Mouse (Mus musculus) intestine, embryonic 15.5 days (tissue): Measurements from ENCODE around the gene Camta1. TPM values are rescaled to one million over a fixed set of nuclear protein-coding genes. Genes with fewer than 3 reads are reported as not detected.
A peak's percentile ranks its signal among the peaks of the same experiment; 100 is the strongest.

ENCODE experiments used
- ATAC-seq: fragments of 200-750 bp; cut with Nextera tagmentation; 2 replicates; pipeline ENCODE4 v1.8.0; 2017; ENCODE audit warnings: moderate TSS enrichment, moderate library complexity
- H3K27ac ChIP-seq: fragments of 300-500 bp; sonication (generic); 2 replicates; pipeline ENCODE4 v1.5.1; 2015; ENCODE audit warnings: mild to moderate bottlenecking, inconsistent platforms
- H3K27me3 ChIP-seq: fragments of 300-500 bp; sonication (generic); replicated peaks from 2 replicates; pipeline ENCODE4 v1.6.1; 2015; ENCODE audit warnings: inconsistent platforms
- H3K36me3 ChIP-seq: fragments of 300-500 bp; sonication (generic); 2 replicates; pipeline ENCODE4 v1.6.1; 2015; ENCODE audit warnings: inconsistent platforms
- H3K4me1 ChIP-seq: fragments of 300-500 bp; sonication (generic); replicated peaks from 2 replicates; pipeline ENCODE4 v1.6.1; 2015; ENCODE audit warnings: inconsistent platforms
- H3K4me2 ChIP-seq: fragments of 300-500 bp; sonication (generic); replicated peaks from 2 replicates; pipeline ENCODE4 v1.6.1; 2015; ENCODE audit warnings: mild to moderate bottlenecking, inconsistent platforms
- H3K4me3 ChIP-seq: fragments of 300-500 bp; sonication (generic); replicated peaks from 2 replicates; pipeline ENCODE4 v1.5.1; 2015; ENCODE audit warnings: inconsistent platforms
- H3K9ac ChIP-seq: fragments of 300-500 bp; sonication (generic); 2 replicates; pipeline ENCODE4 v1.6.1; 2015; ENCODE audit warnings: inconsistent platforms
- H3K9me3 ChIP-seq: fragments of 300-500 bp; sonication (generic); 2 replicates; pipeline ENCODE4 v1.6.1; 2016; ENCODE audit warnings: inconsistent platforms
- WGBS: fragments of 180-500 bp; shearing (Covaris S2); methylation state at CpG from one replicate; pipeline ENCODE4 v1.1.7; 2015; 5-methylcytosine and 5-hydroxymethylcytosine counted together
- polyA plus RNA-seq: library from polyadenylated mRNA; unstranded; fragments of >200 nt; fragmentation: Nextera tagmentation; extraction: Ambion mirVana; gene quantifications from 2 replicates; pipeline ENCODE4 v1.2.1, GENCODE M21; 2015

Camta1 gene
- polyA plus RNA-seq, 1 experiment from 2014 or later = 75.7 TPM

DNA sequence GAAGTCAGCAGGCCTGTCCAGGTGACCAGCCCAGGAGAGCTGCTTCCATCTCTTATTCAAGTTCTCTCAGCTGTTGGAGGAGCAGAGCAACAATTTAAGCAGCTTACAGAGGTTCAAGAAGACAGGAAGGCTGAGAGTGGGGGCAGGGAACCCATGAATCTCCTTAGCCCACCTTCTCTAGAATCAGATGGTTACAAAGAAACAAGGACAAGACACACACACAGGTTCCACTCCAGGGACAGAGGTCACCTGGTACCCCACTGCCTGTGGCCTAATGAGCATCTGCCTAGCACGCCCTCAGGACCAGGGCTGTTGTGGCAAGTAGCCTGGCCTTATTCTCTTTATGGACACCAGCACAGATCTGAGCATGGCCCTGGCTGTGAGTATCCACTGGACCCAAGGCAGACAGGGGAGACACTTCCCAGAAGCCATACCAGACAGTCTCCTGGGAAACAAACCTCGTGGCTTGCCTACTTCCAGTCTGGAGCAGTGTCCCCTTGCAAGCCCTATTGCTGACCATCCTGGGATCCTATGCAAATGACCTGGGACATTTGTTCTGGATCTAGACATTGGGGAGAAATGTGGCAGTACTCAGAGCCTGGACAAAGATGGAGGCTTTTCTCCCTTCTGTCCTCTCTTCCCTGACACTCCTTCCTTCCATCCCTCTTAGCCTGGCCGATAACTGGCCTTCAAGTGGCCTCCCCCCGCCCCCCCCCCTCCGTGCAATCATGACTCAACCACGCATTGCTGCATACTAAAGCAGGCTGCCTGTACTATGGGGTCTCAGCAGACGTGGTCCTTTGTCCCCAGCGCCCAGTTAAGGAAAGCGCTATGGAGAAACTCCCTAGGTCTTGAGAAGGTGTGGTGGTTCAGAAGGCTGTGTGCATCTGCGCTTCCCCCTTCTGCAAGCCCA, 733.8 kb downstream of the Camta1 start:
- H3K9me3 ChIP-seq = no peaks in the 10 kb centered on the region
- peak; percentile 29; the same call in 1 of the 2 replicates for ATAC-seq
- 10% methylated on average over 10 of the region's 10 CpGs for WGBS
- 0 out of 2 replicates have a peak, but pooled peaks cover 3% of the 10 kb centered on the region for H3K27me3 ChIP-seq
- peaks cover 18% of the 10 kb centered on the region; the same call in 1 of the 2 replicates for H3K4me1 ChIP-seq
- H3K4me3 ChIP-seq = peak overlapping the region; percentile 64
- peak overlapping the region; percentile 100 for H3K4me2 ChIP-seq
- peak overlapping the region; percentile 71; the same call in 1 of the 2 replicates for H3K27ac ChIP-seq
- peak overlapping the region; percentile 57 for H3K9ac ChIP-seq
- H3K36me3 ChIP-seq = no peaks in the 10 kb centered on the region

GRCm38 (mm10) chr4:151118883-151119282, 742.8 kb downstream of the Camta1 start:
- no peak for ATAC-seq
- Histone ChIP-seq H3K36me3 (no peaks in the 10 kb centered on the region), H3K9ac (no peak overlapping the region), H3K27ac (no peak overlapping the region), H3K4me3 (no peak overlapping the region), H3K9me3 (no peaks in the 10 kb centered on the region), H3K27me3 (no peaks in the 10 kb centered on the region), H3K4me2 (no peak overlapping the region), H3K4me1 (no peaks in the 10 kb centered on the region)
- WGBS = 81% methylated on average over 3 of the region's 3 CpGs

- 0 out of 2 replicates have a peak, but pooled peaks cover 2% of the 10 kb centered on the region for H3K4me1 ChIP-seq
- no peak overlapping the region for H3K9ac ChIP-seq
- no peak overlapping the region for H3K27ac ChIP-seq
- no peak overlapping the region for H3K4me2 ChIP-seq
- peaks cover 7% of the 10 kb centered on the region; the same call in 1 of the 2 replicates for H3K27me3 ChIP-seq
- ATAC-seq = no peak
- H3K9me3 ChIP-seq = no peaks in the 10 kb centered on the region
- WGBS = 81% methylated on average over 7 of the region's 7 CpGs
- H3K4me3 ChIP-seq = no peak overlapping the region
- no peaks in the 10 kb centered on the region for H3K36me3 ChIP-seq
Observed at GRCm38 (mm10) chr4:151114574-151114973, 747.1 kb downstream of the Camta1 start.

- 55% methylated on average over 8 of the region's 8 CpGs for WGBS
- ATAC-seq = no peak
- Histone ChIP-seq H3K9me3 (no peaks in the 10 kb centered on the region), H3K9ac (no peak overlapping the region), H3K27me3 (peaks cover 26% of the 10 kb centered on the region), H3K4me3 (no peak overlapping the region), H3K36me3 (no peaks in the 10 kb centered on the region), H3K27ac (no peak overlapping the region), H3K4me1 (peaks cover 20% of the 10 kb centered on the region), H3K4me2 (no peak overlapping the region)
Observed at GRCm38 (mm10) chr4:151111226-151111625, 750.5 kb downstream of the Camta1 start.

DNA sequence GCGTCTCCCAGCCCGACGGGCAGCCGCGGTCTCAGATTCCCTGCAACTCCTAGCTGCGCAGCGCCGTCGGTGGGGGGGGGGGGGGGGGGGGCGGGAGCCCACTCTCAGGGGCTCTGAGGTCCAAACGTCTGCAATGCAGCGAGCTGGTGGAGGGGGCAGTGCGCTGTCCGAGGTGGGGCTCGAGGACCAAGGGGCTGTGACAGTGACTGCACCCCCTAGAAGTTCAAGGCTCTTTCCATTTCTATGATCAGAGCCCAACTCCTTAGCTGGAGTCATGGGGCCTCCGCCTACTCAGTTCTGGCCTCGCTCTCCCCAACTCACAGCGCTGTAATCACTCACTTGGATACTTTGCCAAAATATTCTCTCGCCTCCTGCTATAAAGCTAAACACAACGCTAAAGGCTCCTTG, 752.8 kb downstream of the Camta1 start:
- peak overlapping the region; percentile 54 for H3K9ac ChIP-seq
- peak; percentile 27 for ATAC-seq
- peak overlapping the region; percentile 61 for H3K4me3 ChIP-seq
- H3K27ac ChIP-seq = no peak overlapping the region
- H3K36me3 ChIP-seq = no peaks in the 10 kb centered on the region
- WGBS = 2% methylated on average over 16 of the region's 20 CpGs
- H3K4me1 ChIP-seq = peaks cover 20% of the 10 kb centered on the region
- H3K9me3 ChIP-seq = no peaks in the 10 kb centered on the region
- H3K27me3 ChIP-seq = peaks cover 26% of the 10 kb centered on the region
- peak overlapping the region; percentile 99 for H3K4me2 ChIP-seq

DNA sequence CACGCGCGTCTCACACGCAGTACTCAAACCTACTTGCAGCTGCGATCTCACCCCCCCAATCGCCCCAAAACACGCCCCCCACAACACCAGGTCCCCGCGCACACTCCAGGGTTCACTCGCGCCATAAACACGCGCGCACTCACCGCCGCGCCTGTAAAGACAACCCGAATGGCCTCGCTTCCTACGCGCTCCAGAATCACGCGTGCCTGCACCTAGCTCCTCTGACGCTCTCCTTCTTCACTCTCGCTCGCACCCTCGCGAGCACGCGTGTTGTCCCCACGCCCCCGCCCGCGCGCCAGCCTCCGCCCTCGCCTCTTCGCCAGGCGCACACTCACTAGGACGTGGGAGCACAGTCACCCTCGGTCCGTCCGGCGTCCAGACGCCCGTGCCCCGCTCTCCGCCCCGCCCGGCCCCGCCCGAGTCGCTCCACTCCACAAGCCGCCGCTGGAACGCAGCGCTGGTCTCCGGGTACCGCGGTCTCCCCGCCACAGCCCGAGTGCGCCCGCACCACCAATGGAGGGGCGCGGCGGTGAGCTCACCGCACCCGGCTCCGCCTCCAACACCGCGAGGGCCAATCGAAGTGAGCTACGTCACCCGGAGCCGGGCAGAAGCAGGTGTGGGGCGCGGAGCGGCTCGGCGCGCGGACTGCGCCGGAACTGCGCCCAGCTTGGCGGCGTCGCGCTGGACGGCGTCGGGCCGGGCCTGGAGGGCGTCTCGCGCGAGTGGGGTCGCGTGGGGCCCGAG, 753.5 kb downstream of the Camta1 start:
- H3K4me3 ChIP-seq = peak overlapping the region; percentile 61
- no peaks in the 10 kb centered on the region for H3K9me3 ChIP-seq
- peaks cover 26% of the 10 kb centered on the region for H3K27me3 ChIP-seq
- under 1% methylated on average over 101 of the region's 101 CpGs for WGBS
- H3K27ac ChIP-seq = 0 out of 2 replicates have a peak overlapping the region, but pooled peaks have one; percentile 9
- peak overlapping the region; percentile 99 for H3K4me2 ChIP-seq
- ATAC-seq = peak; percentile 99
- H3K36me3 ChIP-seq = no peaks in the 10 kb centered on the region
- peak overlapping the region; percentile 64 for H3K9ac ChIP-seq
- peaks cover 20% of the 10 kb centered on the region for H3K4me1 ChIP-seq

DNA sequence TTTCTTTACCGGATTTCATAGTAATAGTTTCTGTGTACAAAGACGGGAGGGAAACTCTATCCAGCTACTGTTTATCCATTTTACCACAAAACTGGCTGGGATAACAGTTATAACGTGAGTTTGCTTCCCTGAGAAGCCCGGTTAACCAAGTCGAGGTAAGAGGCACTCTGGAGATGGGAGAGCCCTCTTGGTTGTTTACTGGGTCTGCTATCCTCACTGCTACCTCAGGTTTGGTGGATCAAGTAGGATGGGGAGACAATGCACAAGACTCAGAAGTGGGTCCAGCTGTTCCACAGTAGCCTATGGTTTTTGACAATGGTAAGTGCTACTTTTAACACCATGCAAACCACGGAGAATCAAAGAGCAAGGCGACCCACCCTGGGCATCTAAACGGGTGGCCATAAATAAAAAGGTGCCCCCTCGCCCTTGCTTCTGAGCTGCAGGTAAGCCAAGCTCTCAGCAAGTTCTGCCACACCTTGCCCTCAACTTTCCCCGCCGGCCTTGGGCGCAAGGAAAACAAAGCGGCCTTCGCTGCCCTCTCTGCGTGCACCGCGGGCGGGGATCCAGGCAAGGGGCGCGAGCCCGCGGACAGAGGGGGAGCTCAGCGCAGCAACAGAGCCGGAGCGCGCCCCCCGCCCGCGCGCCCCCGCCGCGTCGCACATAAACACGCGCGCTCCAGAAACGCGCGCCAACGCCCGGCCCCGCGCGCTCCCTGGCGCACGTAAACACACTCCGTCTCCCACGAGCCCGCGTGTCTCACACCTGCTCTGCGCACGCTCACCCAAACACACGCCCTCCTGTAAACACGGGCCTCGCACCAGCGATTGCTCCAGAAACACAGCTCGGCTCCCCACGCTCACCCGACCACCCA, 754.3 kb downstream of the Camta1 start:
- peak overlapping the region; percentile 61 for H3K4me3 ChIP-seq
- WGBS = 4% methylated on average over 60 of the region's 60 CpGs
- peak overlapping the region; percentile 99 for H3K4me2 ChIP-seq
- peaks cover 20% of the 10 kb centered on the region for H3K4me1 ChIP-seq
- H3K9ac ChIP-seq = peak overlapping the region; percentile 64
- ATAC-seq = peak; percentile 18
- 0 out of 2 replicates have a peak overlapping the region, but pooled peaks have one; percentile 9 for H3K27ac ChIP-seq
- no peaks in the 10 kb centered on the region for H3K36me3 ChIP-seq
- no peaks in the 10 kb centered on the region for H3K9me3 ChIP-seq
- H3K27me3 ChIP-seq = peaks cover 26% of the 10 kb centered on the region

- Histone ChIP-seq H3K36me3 (no peaks in the 10 kb centered on the region), H3K4me2 (no peak overlapping the region), H3K9me3 (no peaks in the 10 kb centered on the region), H3K9ac (no peak overlapping the region), H3K27ac (no peak overlapping the region), H3K4me1 (peaks cover 20% of the 10 kb centered on the region), H3K4me3 (no peak overlapping the region), H3K27me3 (peaks cover 26% of the 10 kb centered on the region)
- 54% methylated on average over 10 of the region's 10 CpGs for WGBS
- ATAC-seq = no peak
Observed at GRCm38 (mm10) chr4:151106468-151106867, 755.2 kb downstream of the Camta1 start.

- Histone ChIP-seq H3K36me3 (no peaks in the 10 kb centered on the region), H3K4me1 (peaks cover 20% of the 10 kb centered on the region), H3K27ac (no peak overlapping the region), H3K4me3 (no peak overlapping the region), H3K9ac (no peak overlapping the region), H3K4me2 (no peak overlapping the region), H3K9me3 (no peaks in the 10 kb centered on the region), H3K27me3 (peaks cover 26% of the 10 kb centered on the region)
- ATAC-seq = no peak
- 71% methylated on average over 6 of the region's 6 CpGs for WGBS
Observed at GRCm38 (mm10) chr4:151105886-151106285, 755.8 kb downstream of the Camta1 start.

GRCm38 (mm10) chr4:151104147-151104546, 757.5 kb downstream of the Camta1 start:
- H3K4me3 ChIP-seq = no peak overlapping the region
- WGBS = 73% methylated on average over 10 of the region's 10 CpGs
- no peaks in the 10 kb centered on the region for H3K36me3 ChIP-seq
- peaks cover 18% of the 10 kb centered on the region for H3K27me3 ChIP-seq
- no peak overlapping the region for H3K4me2 ChIP-seq
- no peak overlapping the region for H3K27ac ChIP-seq
- no peaks in the 10 kb centered on the region for H3K9me3 ChIP-seq
- ATAC-seq = no peak
- peaks cover 15% of the 10 kb centered on the region for H3K4me1 ChIP-seq
- no peak overlapping the region for H3K9ac ChIP-seq

DNA sequence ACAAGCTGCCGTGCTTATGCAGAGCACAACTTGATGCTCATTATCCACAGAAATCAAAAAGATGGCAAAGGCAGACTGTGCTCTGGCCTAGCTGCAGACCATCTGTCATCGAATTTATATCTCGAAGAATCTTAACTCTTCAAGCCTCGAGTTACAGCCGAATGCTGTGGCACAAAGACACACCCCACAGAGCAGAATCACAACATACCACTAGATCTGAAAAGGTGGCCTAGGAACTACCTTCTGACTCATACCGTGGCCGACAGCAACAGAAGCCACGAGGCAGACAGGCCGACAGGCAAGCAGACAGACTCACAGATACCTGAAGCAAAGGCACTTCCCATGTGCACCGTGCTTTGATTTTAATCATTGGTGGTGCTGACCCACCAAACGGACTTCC, 758.0 kb downstream of the Camta1 start:
- Histone ChIP-seq H3K9me3 (no peaks in the 10 kb centered on the region), H3K4me2 (no peak overlapping the region), H3K27me3 (peaks cover 18% of the 10 kb centered on the region), H3K4me1 (peaks cover 10% of the 10 kb centered on the region; the same call in 1 of the 2 replicates), H3K4me3 (no peak overlapping the region), H3K27ac (no peak overlapping the region), H3K36me3 (no peaks in the 10 kb centered on the region), H3K9ac (no peak overlapping the region)
- no peak for ATAC-seq
- whole genome bisulfite sequencing = 84% methylated on average over 11 of the region's 11 CpGs
